Mouse (Mus musculus): ENCODE results near the gene Tubgcp6. TPM values are rescaled to one million over a fixed set of nuclear protein-coding genes. Genes with fewer than 3 reads are reported as not detected.

Tubgcp6 gene
- total and polyA plus RNA-seq, 3 experiments: 7.3 to 16.2 (median 8.7) TPM

- DNase-seq: no peak
- Histone ChIP-seq H3K4me1 (ENCODE audit: control insufficient read depth, insufficient read depth, low read length) (peaks cover 10% of the 10 kb centered on the region), H3K9ac (ENCODE audit: low read depth, low read length) (peak overlapping the region; percentile 3; the same call in 1 of the 2 replicates), H3K27me3 (ENCODE audit: control insufficient read depth, insufficient read depth, low read length) (no peaks in the 10 kb centered on the region), H3K27ac (peak overlapping the region; percentile 93), H3K4me3 (peak overlapping the region; percentile 67), H3K36me3 (ENCODE audit: control insufficient read depth, insufficient read depth, low read length) (no peaks in the 10 kb centered on the region), H3K79me2 (replicated peaks; ENCODE audit: control insufficient read depth, insufficient read depth, low read length) (no peaks in the 10 kb centered on the region)
- intact Hi-C loops (cut with DNase I): no loop called here
- 77% methylated on average over 8 of the region's 8 CpGs for WGBS
- no peak for TF ChIP-seq POLR2A (IDR thresholded peaks at IDR 0.05; ENCODE audit: insufficient read depth, low read depth, low read length)
- TF ChIP-seq EP300 (IDR thresholded peaks at IDR 0.05; ENCODE audit: insufficient read depth, low read depth, low read length): no peak
- TF ChIP-seq CTCF (IDR thresholded peaks at IDR 0.05): no peak
Observed at GRCm38 (mm10) chr15:89127364-89127940, 4.5 kb upstream of the Tubgcp6 start.

GRCm38 (mm10) chr15:89126622-89127021 is 3.7 kb upstream of the Tubgcp6 start:
- H3K4me1 ChIP-seq (ENCODE audit: control insufficient read depth, insufficient read depth, low read length): peaks cover 14% of the 10 kb centered on the region
- no peak for TF ChIP-seq EP300 (IDR thresholded peaks at IDR 0.05; ENCODE audit: insufficient read depth, low read depth, low read length)
- no peak for TF ChIP-seq CTCF (IDR thresholded peaks at IDR 0.05)
- TF ChIP-seq POLR2A (IDR thresholded peaks at IDR 0.05; ENCODE audit: insufficient read depth, low read depth, low read length): no peak
- intact Hi-C loops (cut with DNase I): no loop called here
- H3K36me3 ChIP-seq (ENCODE audit: control insufficient read depth, insufficient read depth, low read length): no peaks in the 10 kb centered on the region
- no peaks in the 10 kb centered on the region for H3K27me3 ChIP-seq (ENCODE audit: control insufficient read depth, insufficient read depth, low read length)
- no peak overlapping the region for H3K4me3 ChIP-seq
- peaks cover 2% of the 10 kb centered on the region; the same call in 1 of the 2 replicates for H3K79me2 ChIP-seq (replicated peaks; ENCODE audit: control insufficient read depth, insufficient read depth, low read length)
- H3K27ac ChIP-seq: no peak overlapping the region
- DNase-seq: no peak
- no peak overlapping the region for H3K9ac ChIP-seq (ENCODE audit: low read depth, low read length)
- 88% methylated on average over 8 of the region's 8 CpGs for WGBS

DNA sequence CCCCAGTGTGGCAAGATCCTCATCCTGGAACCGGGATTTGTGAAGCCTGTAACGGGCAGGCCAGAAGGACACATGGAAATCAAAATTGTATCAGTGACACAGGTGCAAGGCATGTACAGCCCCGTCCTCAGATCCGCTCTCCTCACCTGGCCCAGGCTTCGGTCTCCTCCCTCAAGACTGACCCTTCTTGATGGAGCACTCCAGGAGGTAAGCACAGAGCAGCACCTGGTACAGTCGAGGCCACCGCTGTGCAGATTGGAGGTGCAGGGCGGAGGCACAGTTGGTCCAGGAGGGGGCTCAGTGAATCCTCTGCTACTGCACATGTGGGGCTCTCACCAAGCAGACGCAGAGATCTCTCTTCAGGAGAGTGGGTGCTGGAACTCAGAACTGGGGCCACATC is 2.4 kb upstream of the Tubgcp6 start:
- intact Hi-C loops (cut with DNase I): no loop called here

GRCm38 (mm10) chr15:89124312-89124711 is 1.4 kb upstream of the Tubgcp6 start:
- WGBS: 92% methylated on average over 3 of the region's 3 CpGs
- no peak for TF ChIP-seq CTCF (IDR thresholded peaks at IDR 0.05)
- no peak for TF ChIP-seq POLR2A (IDR thresholded peaks at IDR 0.05; ENCODE audit: insufficient read depth, low read depth, low read length)
- TF ChIP-seq EP300 (IDR thresholded peaks at IDR 0.05; ENCODE audit: insufficient read depth, low read depth, low read length): no peak
- Histone ChIP-seq H3K4me1 (ENCODE audit: control insufficient read depth, insufficient read depth, low read length) (peaks cover 16% of the 10 kb centered on the region), H3K79me2 (replicated peaks; ENCODE audit: control insufficient read depth, insufficient read depth, low read length) (peaks cover 4% of the 10 kb centered on the region; the same call in 1 of the 2 replicates), H3K9ac (ENCODE audit: low read depth, low read length) (no peak overlapping the region), H3K36me3 (ENCODE audit: control insufficient read depth, insufficient read depth, low read length) (no peaks in the 10 kb centered on the region), H3K27ac (no peak overlapping the region), H3K27me3 (ENCODE audit: control insufficient read depth, insufficient read depth, low read length) (no peaks in the 10 kb centered on the region), H3K4me3 (no peak overlapping the region)
- DNase-seq: no peak
- intact Hi-C loops (cut with DNase I): loop anchor here (5.0 kb wide), 1 partner anchor 33 kb away; no protein-coding TSS in a partner anchor

More for the DNA sequence above, 2.4 kb upstream of the Tubgcp6 start:
- H3K4me1 ChIP-seq (ENCODE audit: control insufficient read depth, insufficient read depth, low read length): peaks cover 16% of the 10 kb centered on the region
- 95% methylated on average over 9 of the region's 9 CpGs for WGBS
- peaks cover 2% of the 10 kb centered on the region; the same call in 1 of the 2 replicates for H3K79me2 ChIP-seq (replicated peaks; ENCODE audit: control insufficient read depth, insufficient read depth, low read length)
- no peaks in the 10 kb centered on the region for H3K36me3 ChIP-seq (ENCODE audit: control insufficient read depth, insufficient read depth, low read length)
- H3K27ac ChIP-seq: no peak overlapping the region
- no peak for DNase-seq
- H3K9ac ChIP-seq (ENCODE audit: low read depth, low read length): no peak overlapping the region
- no peak overlapping the region for H3K4me3 ChIP-seq
- H3K27me3 ChIP-seq (ENCODE audit: control insufficient read depth, insufficient read depth, low read length): no peaks in the 10 kb centered on the region
- TF ChIP-seq POLR2A (IDR thresholded peaks at IDR 0.05; ENCODE audit: insufficient read depth, low read depth, low read length) (no peak), EP300 (IDR thresholded peaks at IDR 0.05; ENCODE audit: insufficient read depth, low read depth, low read length) (no peak), CTCF (IDR thresholded peaks at IDR 0.05) (no peak)

GRCm38 (mm10) chr15:89123595-89123994 is 683 bp upstream of the Tubgcp6 start:
- intact Hi-C loops (cut with DNase I): loop anchor here (2.0 to 5.0 kb wide), 2 partner anchors 17 to 34 kb away; partner anchors contain the start of gene Mapk12
- Histone ChIP-seq H3K4me1 (ENCODE audit: control insufficient read depth, insufficient read depth, low read length) (peaks cover 13% of the 10 kb centered on the region), H3K36me3 (ENCODE audit: control insufficient read depth, insufficient read depth, low read length) (no peaks in the 10 kb centered on the region), H3K27me3 (ENCODE audit: control insufficient read depth, insufficient read depth, low read length) (no peaks in the 10 kb centered on the region), H3K9ac (ENCODE audit: low read depth, low read length) (peak overlapping the region; percentile 58), H3K79me2 (replicated peaks; ENCODE audit: control insufficient read depth, insufficient read depth, low read length) (peaks cover 4% of the 10 kb centered on the region; the same call in 1 of the 2 replicates), H3K4me3 (peak overlapping the region; percentile 93), H3K27ac (peak overlapping the region; percentile 85)
- TF ChIP-seq POLR2A (IDR thresholded peaks at IDR 0.05; ENCODE audit: insufficient read depth, low read depth, low read length) (no peak), CTCF (IDR thresholded peaks at IDR 0.05) (peak; percentile 18; the same call in 1 of the 2 replicates)
- no peak for DNase-seq
- 47% methylated on average over 11 of the region's 11 CpGs for WGBS

DNA sequence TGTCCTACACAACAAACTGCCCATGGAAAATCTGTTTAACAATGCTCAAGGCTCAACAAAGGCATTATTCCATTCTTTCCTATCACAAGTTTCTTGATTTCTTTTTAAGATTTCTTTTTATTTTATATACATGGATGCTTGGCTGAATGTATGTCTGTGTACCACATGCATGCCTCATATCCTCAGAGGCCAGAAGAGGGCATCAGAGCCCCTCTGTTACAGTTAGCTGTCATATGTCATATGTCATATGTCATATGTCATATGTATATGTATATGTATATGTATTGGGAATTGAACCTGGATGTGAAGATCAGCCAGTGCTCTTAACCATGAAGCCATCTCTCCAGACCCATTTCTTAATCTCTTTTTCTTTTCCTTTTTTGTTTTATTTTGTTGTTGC is 4.9 kb downstream of the Tubgcp6 start:
- H3K4me1 ChIP-seq (ENCODE audit: control insufficient read depth, insufficient read depth, low read length): peaks cover 5% of the 10 kb centered on the region
- no peaks in the 10 kb centered on the region for H3K36me3 ChIP-seq (ENCODE audit: control insufficient read depth, insufficient read depth, low read length)
- H3K4me3 ChIP-seq: no peak overlapping the region
- H3K27me3 ChIP-seq (ENCODE audit: control insufficient read depth, insufficient read depth, low read length): no peaks in the 10 kb centered on the region
- H3K27ac ChIP-seq: no peak overlapping the region
- intact Hi-C loops (cut with DNase I): loop anchor here (10.0 kb wide), 1 partner anchor 183 kb away; no protein-coding TSS in a partner anchor
- no peak overlapping the region for H3K9ac ChIP-seq (ENCODE audit: low read depth, low read length)
- H3K79me2 ChIP-seq (replicated peaks; ENCODE audit: control insufficient read depth, insufficient read depth, low read length): peaks cover 5% of the 10 kb centered on the region; the same call in 1 of the 2 replicates
- TF ChIP-seq CTCF (IDR thresholded peaks at IDR 0.05) (peak; percentile 71), POLR2A (IDR thresholded peaks at IDR 0.05; ENCODE audit: insufficient read depth, low read depth, low read length) (no peak)
- no peak for DNase-seq
